Mouse (Mus musculus): ENCODE data around the gene Itpr2. TPM values are rescaled to one million over a fixed set of nuclear protein-coding genes. Genes with fewer than 3 reads are reported as not detected.

Itpr2 gene
- polyA plus RNA-seq, 1 experiment from 2014 or later, result 14.4 TPM

DNA sequence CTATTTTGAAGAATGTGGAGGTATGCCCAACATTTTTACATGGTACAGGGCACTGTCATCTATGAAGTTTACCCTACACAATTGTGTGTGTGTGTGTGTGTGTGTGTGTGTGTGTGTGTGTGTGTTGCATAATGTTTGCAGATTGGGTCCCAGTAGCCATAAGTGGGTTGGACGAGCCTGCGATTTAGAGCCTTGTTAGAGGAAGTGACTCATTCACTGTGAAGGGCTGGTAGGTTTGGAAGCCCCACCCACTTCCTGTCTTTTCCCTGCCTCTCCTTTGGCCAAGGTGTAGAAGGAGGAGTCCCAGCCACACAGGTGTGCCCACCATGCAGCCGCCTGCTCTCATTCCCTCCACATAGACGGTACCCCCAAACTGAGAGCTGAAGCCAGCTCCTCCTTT lies 188.6 kb downstream of the Itpr2 start:
- Histone ChIP-seq H3K9me3 (ENCODE audit: control insufficient read depth, low read length) (no peaks in the 10 kb centered on the region), H3K36me3 (ENCODE audit: control insufficient read depth, insufficient read depth, low read length) (no peaks in the 10 kb centered on the region), H3K4me1 (replicated peaks; ENCODE audit: control insufficient read depth, insufficient read depth, low read length) (no peaks in the 10 kb centered on the region), H3K9ac (ENCODE audit: low read length) (no peak overlapping the region), H3K27ac (ENCODE audit: low read length) (no peak overlapping the region), H3K4me3 (ENCODE audit: low read length) (no peak overlapping the region), H3K27me3 (ENCODE audit: control insufficient read depth, insufficient read depth, low read depth, low read length) (no peaks in the 10 kb centered on the region), H3K4me2 (ENCODE audit: low read depth, low read length) (no peak overlapping the region)
- ATAC-seq (ENCODE audit: low read depth), result no peak
- 74% methylated on average over 4 of the region's 4 CpGs for WGBS

DNA sequence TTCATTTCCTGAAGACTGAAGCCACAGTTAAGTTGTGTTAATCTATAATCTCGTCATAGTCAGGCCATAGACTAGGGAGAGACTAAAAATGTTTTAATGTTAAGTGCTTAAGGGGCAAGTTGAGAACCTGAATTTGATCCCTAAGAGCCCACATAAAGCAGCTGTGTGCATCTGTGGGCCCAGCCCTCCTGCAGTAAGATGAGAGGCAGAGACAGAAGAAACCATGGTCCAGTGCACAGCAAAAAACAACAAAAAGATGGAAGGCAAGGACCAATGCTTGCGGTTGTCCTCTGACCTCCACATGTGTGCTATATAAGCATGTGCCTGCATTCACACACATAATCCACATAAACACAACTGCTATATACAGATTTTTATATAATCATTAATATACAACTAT lies 191.8 kb downstream of the Itpr2 start:
- ATAC-seq (ENCODE audit: low read depth), result no peak

DNA sequence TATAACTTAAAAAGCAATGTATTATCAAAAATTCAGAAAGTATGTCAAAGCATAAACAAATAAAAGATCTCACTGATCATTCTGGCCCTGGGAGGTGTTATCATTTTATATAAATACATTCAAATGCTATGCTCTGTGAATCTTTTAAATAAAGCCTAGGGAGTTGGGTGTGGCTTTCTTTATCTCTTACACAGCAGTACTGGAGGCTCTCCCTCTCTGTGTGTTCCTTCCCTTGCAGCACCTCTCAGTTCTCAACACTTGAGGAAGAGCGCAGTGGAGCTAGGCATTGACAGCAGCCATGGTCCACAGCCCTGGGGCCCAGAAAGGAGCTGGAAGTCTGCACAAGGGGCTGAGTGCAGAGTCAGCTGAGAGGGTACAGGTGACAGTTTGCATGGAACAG lies 192.7 kb downstream of the Itpr2 start:
- no peaks in the 10 kb centered on the region for H3K27me3 ChIP-seq (ENCODE audit: control insufficient read depth, insufficient read depth, low read depth, low read length)
- no peak overlapping the region for H3K9ac ChIP-seq (ENCODE audit: low read length)
- no peak overlapping the region for H3K4me3 ChIP-seq (ENCODE audit: low read length)
- H3K4me2 ChIP-seq (ENCODE audit: low read depth, low read length), result no peak overlapping the region
- no peak for ATAC-seq (ENCODE audit: low read depth)
- 83% methylated on average over 1 of the region's 1 CpGs for WGBS
- no peaks in the 10 kb centered on the region for H3K9me3 ChIP-seq (ENCODE audit: control insufficient read depth, low read length)
- no peak overlapping the region for H3K27ac ChIP-seq (ENCODE audit: low read length)
- no peaks in the 10 kb centered on the region for H3K4me1 ChIP-seq (replicated peaks; ENCODE audit: control insufficient read depth, insufficient read depth, low read length)
- no peaks in the 10 kb centered on the region for H3K36me3 ChIP-seq (ENCODE audit: control insufficient read depth, insufficient read depth, low read length)

More for the DNA sequence above, 191.8 kb downstream of the Itpr2 start:
- Histone ChIP-seq H3K4me2 (ENCODE audit: low read depth, low read length) (no peak overlapping the region), H3K27ac (ENCODE audit: low read length) (no peak overlapping the region), H3K4me3 (ENCODE audit: low read length) (no peak overlapping the region), H3K9ac (ENCODE audit: low read length) (no peak overlapping the region), H3K27me3 (ENCODE audit: control insufficient read depth, insufficient read depth, low read depth, low read length) (no peaks in the 10 kb centered on the region), H3K9me3 (ENCODE audit: control insufficient read depth, low read length) (no peaks in the 10 kb centered on the region), H3K4me1 (replicated peaks; ENCODE audit: control insufficient read depth, insufficient read depth, low read length) (no peaks in the 10 kb centered on the region), H3K36me3 (ENCODE audit: control insufficient read depth, insufficient read depth, low read length) (no peaks in the 10 kb centered on the region)
- 53% methylated on average over 2 of the region's 2 CpGs for WGBS

DNA sequence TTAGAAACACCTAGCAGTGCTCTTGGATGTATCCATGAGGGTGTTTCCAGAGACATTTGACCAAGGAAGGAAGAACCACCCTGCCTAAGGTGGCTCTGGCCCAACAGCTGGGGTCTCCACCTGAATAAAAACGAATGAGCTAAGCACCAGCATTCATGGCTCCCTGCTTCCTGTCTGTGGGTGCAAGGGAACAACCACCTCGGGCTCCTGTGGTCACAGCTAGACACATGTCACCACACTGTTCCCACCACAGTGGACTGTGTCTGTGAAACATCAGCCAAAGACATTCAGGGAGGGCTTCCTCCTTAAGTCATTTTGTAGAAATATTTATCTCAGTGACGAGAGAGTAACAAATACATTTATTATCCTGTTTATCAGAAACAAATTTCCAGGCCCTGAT lies 196.0 kb downstream of the Itpr2 start:
- Histone ChIP-seq H3K27me3 (ENCODE audit: control insufficient read depth, insufficient read depth, low read depth, low read length) (no peaks in the 10 kb centered on the region), H3K4me2 (ENCODE audit: low read depth, low read length) (no peak overlapping the region), H3K9ac (ENCODE audit: low read length) (no peak overlapping the region), H3K4me3 (ENCODE audit: low read length) (no peak overlapping the region), H3K9me3 (ENCODE audit: control insufficient read depth, low read length) (no peaks in the 10 kb centered on the region), H3K4me1 (replicated peaks; ENCODE audit: control insufficient read depth, insufficient read depth, low read length) (no peaks in the 10 kb centered on the region), H3K27ac (ENCODE audit: low read length) (no peak overlapping the region), H3K36me3 (ENCODE audit: control insufficient read depth, insufficient read depth, low read length) (no peaks in the 10 kb centered on the region)
- 58% methylated on average over 3 of the region's 3 CpGs for whole genome bisulfite sequencing
- no peak for ATAC-seq (ENCODE audit: low read depth)

DNA sequence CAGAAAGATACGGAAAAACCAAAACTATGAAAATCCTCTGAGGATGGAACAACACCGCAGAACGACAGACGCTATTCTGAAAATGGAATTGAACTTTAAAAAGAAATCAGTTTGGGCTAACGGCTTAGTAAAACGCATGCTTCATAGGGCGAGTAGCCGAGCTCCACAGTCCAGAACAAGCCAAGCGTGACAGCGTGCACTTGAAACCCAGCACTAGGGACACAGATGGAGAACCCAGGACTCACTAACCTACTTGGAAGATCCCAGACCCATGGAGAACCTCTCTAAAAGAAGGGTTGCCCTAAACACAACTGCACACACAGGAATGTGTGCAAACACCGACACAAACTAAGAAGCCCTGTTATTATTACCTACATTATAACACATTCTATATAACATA lies 197.9 kb downstream of the Itpr2 start:
- Histone ChIP-seq H3K27me3 (ENCODE audit: control insufficient read depth, insufficient read depth, low read depth, low read length) (no peaks in the 10 kb centered on the region), H3K4me2 (ENCODE audit: low read depth, low read length) (no peak overlapping the region), H3K4me3 (ENCODE audit: low read length) (no peak overlapping the region), H3K9ac (ENCODE audit: low read length) (no peak overlapping the region), H3K36me3 (ENCODE audit: control insufficient read depth, insufficient read depth, low read length) (no peaks in the 10 kb centered on the region), H3K4me1 (replicated peaks; ENCODE audit: control insufficient read depth, insufficient read depth, low read length) (no peaks in the 10 kb centered on the region), H3K9me3 (ENCODE audit: control insufficient read depth, low read length) (no peaks in the 10 kb centered on the region), H3K27ac (ENCODE audit: low read length) (no peak overlapping the region)
- WGBS, result 93% methylated on average over 11 of the region's 11 CpGs
- no peak for ATAC-seq (ENCODE audit: low read depth)

DNA sequence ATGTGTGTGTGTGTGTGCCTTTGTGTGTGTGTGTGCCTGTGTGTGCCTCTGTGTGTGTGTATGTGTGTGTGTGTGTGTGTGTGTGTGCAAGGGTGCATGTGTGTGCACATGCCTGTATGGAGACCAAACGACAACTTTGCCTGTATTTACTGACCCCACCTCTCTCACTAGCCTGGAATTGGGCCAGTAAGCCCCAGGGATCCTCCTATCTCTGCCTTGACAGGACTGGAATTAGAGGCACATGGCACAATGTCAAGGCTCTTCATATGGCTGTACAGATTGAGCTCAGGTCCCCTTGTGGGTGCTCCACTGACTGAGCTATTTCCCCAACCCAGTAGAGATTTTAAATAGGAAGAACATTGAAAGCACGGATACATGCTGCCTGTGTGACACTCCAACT lies 198.7 kb downstream of the Itpr2 start:
- WGBS, result 67% methylated on average over 2 of the region's 2 CpGs

DNA sequence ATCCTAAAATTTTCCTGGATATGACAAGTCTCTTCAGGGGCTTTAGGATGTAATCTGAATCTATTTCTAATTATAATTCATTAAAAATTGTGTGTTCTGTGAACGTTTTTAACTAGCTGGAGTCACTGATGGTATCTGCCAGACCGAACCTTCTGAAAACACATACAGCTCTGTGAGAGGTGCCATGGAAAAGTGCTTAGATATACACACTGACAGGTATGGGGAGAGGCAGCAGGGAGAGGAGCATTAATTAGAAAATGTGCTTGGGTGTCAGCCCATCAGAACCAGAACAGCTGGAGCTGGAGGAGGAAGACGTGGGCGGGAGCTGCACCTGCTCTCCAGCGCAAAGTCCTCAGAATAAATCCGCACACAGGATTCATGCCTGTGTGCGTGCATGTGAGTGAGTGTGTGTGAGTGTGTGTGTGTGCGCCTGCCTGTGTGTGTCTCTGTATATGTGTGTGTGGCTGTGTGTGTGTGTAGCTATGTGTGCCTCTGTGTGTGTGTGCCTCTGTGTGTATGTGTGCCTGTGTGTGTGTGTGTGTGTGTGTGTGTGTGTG lies 199.4 kb downstream of the Itpr2 start:
- Histone ChIP-seq H3K4me3 (ENCODE audit: low read length) (no peak overlapping the region), H3K4me2 (ENCODE audit: low read depth, low read length) (no peak overlapping the region), H3K9ac (ENCODE audit: low read length) (no peak overlapping the region), H3K27ac (ENCODE audit: low read length) (no peak overlapping the region), H3K9me3 (ENCODE audit: control insufficient read depth, low read length) (no peaks in the 10 kb centered on the region), H3K36me3 (ENCODE audit: control insufficient read depth, insufficient read depth, low read length) (peaks cover 2% of the 10 kb centered on the region), H3K4me1 (replicated peaks; ENCODE audit: control insufficient read depth, insufficient read depth, low read length) (no peaks in the 10 kb centered on the region), H3K27me3 (ENCODE audit: control insufficient read depth, insufficient read depth, low read depth, low read length) (no peaks in the 10 kb centered on the region)
- no peak for ATAC-seq (ENCODE audit: low read depth)
- 78% methylated on average over 8 of the region's 8 CpGs for WGBS

More for the DNA sequence above, 198.7 kb downstream of the Itpr2 start:
- H3K4me1 ChIP-seq (replicated peaks; ENCODE audit: control insufficient read depth, insufficient read depth, low read length), result no peaks in the 10 kb centered on the region
- no peak for ATAC-seq (ENCODE audit: low read depth)
- H3K4me3 ChIP-seq (ENCODE audit: low read length), result no peak overlapping the region
- H3K4me2 ChIP-seq (ENCODE audit: low read depth, low read length), result no peak overlapping the region
- peaks cover 2% of the 10 kb centered on the region for H3K36me3 ChIP-seq (ENCODE audit: control insufficient read depth, insufficient read depth, low read length)
- H3K27me3 ChIP-seq (ENCODE audit: control insufficient read depth, insufficient read depth, low read depth, low read length), result no peaks in the 10 kb centered on the region
- H3K9ac ChIP-seq (ENCODE audit: low read length), result no peak overlapping the region
- no peak overlapping the region for H3K27ac ChIP-seq (ENCODE audit: low read length)
- no peaks in the 10 kb centered on the region for H3K9me3 ChIP-seq (ENCODE audit: control insufficient read depth, low read length)

DNA sequence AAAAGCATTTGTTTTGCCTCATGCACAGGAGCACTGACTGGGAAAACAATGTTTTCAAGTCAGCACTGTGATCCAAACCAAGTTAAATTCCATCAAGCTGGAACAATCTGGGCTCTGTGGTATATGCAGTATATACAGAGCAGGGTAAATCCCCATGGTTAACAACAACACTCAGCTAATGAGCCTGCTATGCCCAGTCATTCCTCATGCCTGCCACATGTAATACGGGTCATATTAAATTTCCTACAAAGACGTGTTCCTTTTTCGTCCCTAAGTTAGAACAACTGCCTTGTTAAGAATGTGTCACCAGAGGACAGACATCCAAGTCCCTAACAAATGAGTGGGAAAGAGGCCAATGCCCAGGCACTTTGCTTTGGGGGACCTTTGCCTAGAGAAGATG lies 199.9 kb downstream of the Itpr2 start:
- no peak overlapping the region for H3K4me2 ChIP-seq (ENCODE audit: low read depth, low read length)
- peaks cover 2% of the 10 kb centered on the region for H3K36me3 ChIP-seq (ENCODE audit: control insufficient read depth, insufficient read depth, low read length)
- WGBS, result 55% methylated on average over 3 of the region's 3 CpGs
- no peak overlapping the region for H3K4me3 ChIP-seq (ENCODE audit: low read length)
- ATAC-seq (ENCODE audit: low read depth), result no peak
- no peaks in the 10 kb centered on the region for H3K27me3 ChIP-seq (ENCODE audit: control insufficient read depth, insufficient read depth, low read depth, low read length)
- no peaks in the 10 kb centered on the region for H3K4me1 ChIP-seq (replicated peaks; ENCODE audit: control insufficient read depth, insufficient read depth, low read length)
- H3K27ac ChIP-seq (ENCODE audit: low read length), result no peak overlapping the region
- H3K9me3 ChIP-seq (ENCODE audit: control insufficient read depth, low read length), result no peaks in the 10 kb centered on the region
- no peak overlapping the region for H3K9ac ChIP-seq (ENCODE audit: low read length)

DNA sequence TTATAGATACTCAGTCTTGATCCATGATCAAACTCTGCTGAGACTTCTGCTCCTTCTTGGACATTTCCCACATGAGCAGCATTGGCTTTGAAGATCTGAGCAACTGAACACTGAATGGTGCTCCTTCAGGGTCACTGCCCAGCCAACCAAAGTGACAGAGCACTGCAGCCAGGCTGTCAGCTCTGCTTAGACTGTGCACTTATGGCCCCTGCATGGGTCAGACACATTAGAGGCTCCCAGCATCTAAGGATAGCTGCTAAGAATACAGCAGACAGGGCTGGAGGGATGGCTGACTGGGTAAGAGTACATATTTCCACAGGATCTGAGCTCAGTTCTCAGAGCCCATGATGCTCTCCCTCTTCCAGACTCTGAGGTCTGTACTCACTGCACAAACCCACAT lies 201.1 kb downstream of the Itpr2 start:
- no peaks in the 10 kb centered on the region for H3K27me3 ChIP-seq (ENCODE audit: control insufficient read depth, insufficient read depth, low read depth, low read length)
- no peak overlapping the region for H3K4me2 ChIP-seq (ENCODE audit: low read depth, low read length)
- ATAC-seq (ENCODE audit: low read depth), result no peak
- H3K4me3 ChIP-seq (ENCODE audit: low read length), result no peak overlapping the region
- no peak overlapping the region for H3K9ac ChIP-seq (ENCODE audit: low read length)
- peaks cover 2% of the 10 kb centered on the region for H3K36me3 ChIP-seq (ENCODE audit: control insufficient read depth, insufficient read depth, low read length)
- H3K4me1 ChIP-seq (replicated peaks; ENCODE audit: control insufficient read depth, insufficient read depth, low read length), result no peaks in the 10 kb centered on the region
- no peak overlapping the region for H3K27ac ChIP-seq (ENCODE audit: low read length)
- no peaks in the 10 kb centered on the region for H3K9me3 ChIP-seq (ENCODE audit: control insufficient read depth, low read length)

DNA sequence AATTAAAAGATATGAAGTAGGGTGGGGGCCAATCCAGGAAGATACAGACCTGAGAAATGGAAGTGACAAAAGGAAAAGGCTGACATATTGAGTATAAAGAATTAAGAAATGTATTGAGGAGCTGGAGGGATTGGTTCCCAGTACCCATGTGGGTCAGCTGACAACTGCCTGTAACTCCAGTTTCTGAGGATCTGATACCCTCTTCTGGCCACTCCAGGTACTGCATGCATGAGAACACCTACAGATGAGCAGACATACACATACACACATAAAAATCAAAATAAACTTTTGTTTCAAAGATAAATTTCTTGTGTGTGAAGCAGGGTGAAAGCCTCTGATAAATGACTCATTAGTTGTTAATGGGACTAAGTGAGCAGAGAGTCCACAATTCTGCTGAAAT lies 203.3 kb downstream of the Itpr2 start:
- ATAC-seq (ENCODE audit: low read depth), result no peak
- Histone ChIP-seq H3K4me3 (ENCODE audit: low read length) (no peak overlapping the region), H3K36me3 (ENCODE audit: control insufficient read depth, insufficient read depth, low read length) (peaks cover 2% of the 10 kb centered on the region), H3K27ac (ENCODE audit: low read length) (no peak overlapping the region), H3K27me3 (ENCODE audit: control insufficient read depth, insufficient read depth, low read depth, low read length) (no peaks in the 10 kb centered on the region), H3K9me3 (ENCODE audit: control insufficient read depth, low read length) (no peaks in the 10 kb centered on the region), H3K4me1 (replicated peaks; ENCODE audit: control insufficient read depth, insufficient read depth, low read length) (no peaks in the 10 kb centered on the region), H3K9ac (ENCODE audit: low read length) (no peak overlapping the region), H3K4me2 (ENCODE audit: low read depth, low read length) (no peak overlapping the region)

All from lung, embryonic 16.5 days (tissue).